Mouse (Mus musculus): Measurements from ENCODE around the gene Arhgap45. TPM values are rescaled to one million over a fixed set of nuclear protein-coding genes. Genes with fewer than 3 reads are reported as not detected.

Arhgap45 gene
- total RNA-seq, 4 experiments from 2014 or later: 6.4 to 10.6 (median 8.5) TPM

- no peak for DNase-seq
These were observed 40.7 kb downstream of the Arhgap45 start for GRCm38 (mm10) chr10:80056976-80057682.

GRCm38 (mm10) chr10:80057683-80058326 lies 41.4 kb downstream of the Arhgap45 start:
- no peak for DNase-seq

GRCm38 (mm10) chr10:80063104-80063503 lies 46.7 kb downstream of the Arhgap45 start:
- DNase-seq: no peak

- DNase-seq: no peak
These were observed 47.6 kb downstream of the Arhgap45 start for GRCm38 (mm10) chr10:80063877-80064650.

- no peak for DNase-seq
These were observed 52.8 kb downstream of the Arhgap45 start for GRCm38 (mm10) chr10:80069251-80069650.

- DNase-seq: no peak
These were observed 53.5 kb downstream of the Arhgap45 start for GRCm38 (mm10) chr10:80069948-80070450.

- DNase-seq: peak; percentile 97
These were observed 54.5 kb downstream of the Arhgap45 start for GRCm38 (mm10) chr10:80070837-80071515.

GRCm38 (mm10) chr10:80071516-80071900 lies 55.1 kb downstream of the Arhgap45 start:
- DNase-seq: no peak

- DNase-seq: no peak
These were observed 56.4 kb downstream of the Arhgap45 start for GRCm38 (mm10) chr10:80072623-80073489.

- peak; percentile 83 for DNase-seq
These were observed 58.6 kb downstream of the Arhgap45 start for GRCm38 (mm10) chr10:80074813-80075601.

GRCm38 (mm10) chr10:80075924-80076323 lies 59.5 kb downstream of the Arhgap45 start:
- no peak for DNase-seq

GRCm38 (mm10) chr10:80076386-80076785 lies 59.9 kb downstream of the Arhgap45 start:
- no peak for DNase-seq

- no peak for DNase-seq
These were observed 60.9 kb downstream of the Arhgap45 start for GRCm38 (mm10) chr10:80077312-80077711.

GRCm38 (mm10) chr10:80078366-80078765 lies 61.9 kb downstream of the Arhgap45 start:
- DNase-seq: peak; percentile 67

GRCm38 (mm10) chr10:80080396-80081070 lies 64.1 kb downstream of the Arhgap45 start:
- DNase-seq: no peak

Other genes starting within 250 kb of the Arhgap45 start
- gene Rnf126, start 249.7 kb upstream of the Arhgap45 start, total RNA-seq (2022): 10 to 100 TPM; 45.2 to 61.9 (median 50.8) TPM
- gene Fstl3, start 239.4 kb upstream of the Arhgap45 start, total RNA-seq (2022): 10 to 100 TPM in 2 of 4 experiments, 1 to 10 TPM in 2; 8.8 to 55.0 (median 26.2) TPM
- gene Prss57, start 225.7 kb upstream of the Arhgap45 start, total RNA-seq (2022): under 1 TPM in 2 of 4 experiments, not detected in 2; 0.13 to 0.38 TPM
- gene Palm, start 223.1 kb upstream of the Arhgap45 start, total RNA-seq (2022): 100 to 1,000 TPM in 2 of 4 experiments, 10 to 100 TPM in 2; 72.7 to 123 (median 96.1) TPM
- under 1 TPM; 0.64 to 0.95 (median 0.70) TPM for gene Misp, start 195.7 kb upstream of the Arhgap45 start, total RNA-seq (2022)
- gene Ptbp1, start 162.2 kb upstream of the Arhgap45 start, total RNA-seq (2022): 100 to 1,000 TPM; 249 to 275 (median 255) TPM
- under 1 TPM in 1 of 4 experiments, not detected in 3; 0.35 TPM for gene Prtn3, start 142.2 kb upstream of the Arhgap45 start, total RNA-seq (2022)
- 1 to 10 TPM; 1.7 to 4.3 (median 3.0) TPM for gene Plppr3, start 142.0 kb upstream of the Arhgap45 start, total RNA-seq (2022)
- not detected for gene Elane, start 130.4 kb upstream of the Arhgap45 start, total RNA-seq (2022)
- 1,000 to 10,000 TPM in 2 of 4 experiments, 100 to 1,000 TPM in 2; 123 to 1,857 (median 821) TPM for gene Cfd, start 125.8 kb upstream of the Arhgap45 start, total RNA-seq (2022)
- gene Med16, start 107.7 kb upstream of the Arhgap45 start, total RNA-seq (2022): 10 to 100 TPM; 50.9 to 60.7 (median 57.8) TPM
- not detected for gene Gm26602, start 105.8 kb upstream of the Arhgap45 start, total RNA-seq (2022)
- 1 to 10 TPM; 1.1 to 5.6 (median 4.0) TPM for gene Kiss1r, start 99.7 kb upstream of the Arhgap45 start, total RNA-seq (2022)
- gene R3hdm4, start 95.4 kb upstream of the Arhgap45 start, total RNA-seq (2022): 100 to 1,000 TPM in 3 of 4 experiments, 10 to 100 TPM in 1; 99.4 to 132 (median 112) TPM
- 1 to 10 TPM; 5.3 to 9.8 (median 7.5) TPM for gene Arid3a, start 89.6 kb upstream of the Arhgap45 start, total RNA-seq (2022)
- 10 to 100 TPM; 31.7 to 43.0 (median 36.6) TPM for gene Wdr18, start 56.5 kb upstream of the Arhgap45 start, total RNA-seq (2022)
- 1 to 10 TPM in 1 of 4 experiments, under 1 TPM in 1, not detected in 2; 0.83 to 1.4 TPM for gene Grin3b, start 45.9 kb upstream of the Arhgap45 start, total RNA-seq (2022)
- 100 to 1,000 TPM; 132 to 155 (median 141) TPM for gene Tmem259, start 32.3 kb upstream of the Arhgap45 start, total RNA-seq (2022)
- 10 to 100 TPM; 23.9 to 36.3 (median 30.0) TPM for gene Cnn2, start 28.1 kb upstream of the Arhgap45 start, total RNA-seq (2022)
- 10 to 100 TPM; 21.6 to 35.5 (median 27.8) TPM for gene Abca7, start 20.2 kb upstream of the Arhgap45 start, total RNA-seq (2022)
- 100 to 1,000 TPM in 1 of 4 experiments, 10 to 100 TPM in 3; 79.1 to 104 (median 94.4) TPM for gene Polr2e, start 23.1 kb downstream of the Arhgap45 start, total RNA-seq (2022)
- 100 to 1,000 TPM; 697 to 776 (median 769) TPM for gene Gpx4, start 30.5 kb downstream of the Arhgap45 start, total RNA-seq (2022)
- 10 to 100 TPM; 27.4 to 54.8 (median 45.1) TPM for gene Sbno2, start 88.9 kb downstream of the Arhgap45 start, total RNA-seq (2022)
- gene Stk11, start 99.2 kb downstream of the Arhgap45 start, total RNA-seq (2022): 100 to 1,000 TPM; 127 to 146 (median 143) TPM
- gene Atp5d, start 122.0 kb downstream of the Arhgap45 start, total RNA-seq (2022): 100 to 1,000 TPM; 380 to 452 (median 425) TPM
- 10 to 100 TPM; 58.4 to 92.4 (median 81.9) TPM for gene Cbarp, start 124.2 kb downstream of the Arhgap45 start, total RNA-seq (2022)
- gene Midn, start 131.6 kb downstream of the Arhgap45 start, total RNA-seq (2022): 100 to 1,000 TPM in 1 of 4 experiments, 10 to 100 TPM in 3; 56.4 to 145 (median 90.1) TPM
- 100 to 1,000 TPM in 3 of 4 experiments, 10 to 100 TPM in 1; 44.2 to 234 (median 162) TPM for gene Cirbp, start 149.3 kb downstream of the Arhgap45 start, total RNA-seq (2022)
- 10 to 100 TPM; 18.1 to 22.1 (median 21.7) TPM for gene 1600002K03Rik, start 156.3 kb downstream of the Arhgap45 start, total RNA-seq (2022)
- 1 to 10 TPM; 2.4 to 5.2 (median 3.3) TPM for gene Efna2, start 162.8 kb downstream of the Arhgap45 start, total RNA-seq (2022)
- 10 to 100 TPM; 26.5 to 41.6 (median 32.9) TPM for gene Mum1, start 209.8 kb downstream of the Arhgap45 start, total RNA-seq (2022)
- gene Ndufs7, start 232.5 kb downstream of the Arhgap45 start, total RNA-seq (2022): 100 to 1,000 TPM; 192 to 257 (median 232) TPM
- 100 to 1,000 TPM; 238 to 291 (median 243) TPM for gene Gamt, start 244.4 kb downstream of the Arhgap45 start, total RNA-seq (2022)
- 100 to 1,000 TPM in 2 of 4 experiments, 10 to 100 TPM in 2; 72.3 to 125 (median 90.3) TPM for gene Dazap1, start 244.8 kb downstream of the Arhgap45 start, total RNA-seq (2022)

All from adrenal gland, adult 8-10 months (tissue).